31 mouse cellular contexts compared by ENCODE assay signal in the genomic region with DNA sequence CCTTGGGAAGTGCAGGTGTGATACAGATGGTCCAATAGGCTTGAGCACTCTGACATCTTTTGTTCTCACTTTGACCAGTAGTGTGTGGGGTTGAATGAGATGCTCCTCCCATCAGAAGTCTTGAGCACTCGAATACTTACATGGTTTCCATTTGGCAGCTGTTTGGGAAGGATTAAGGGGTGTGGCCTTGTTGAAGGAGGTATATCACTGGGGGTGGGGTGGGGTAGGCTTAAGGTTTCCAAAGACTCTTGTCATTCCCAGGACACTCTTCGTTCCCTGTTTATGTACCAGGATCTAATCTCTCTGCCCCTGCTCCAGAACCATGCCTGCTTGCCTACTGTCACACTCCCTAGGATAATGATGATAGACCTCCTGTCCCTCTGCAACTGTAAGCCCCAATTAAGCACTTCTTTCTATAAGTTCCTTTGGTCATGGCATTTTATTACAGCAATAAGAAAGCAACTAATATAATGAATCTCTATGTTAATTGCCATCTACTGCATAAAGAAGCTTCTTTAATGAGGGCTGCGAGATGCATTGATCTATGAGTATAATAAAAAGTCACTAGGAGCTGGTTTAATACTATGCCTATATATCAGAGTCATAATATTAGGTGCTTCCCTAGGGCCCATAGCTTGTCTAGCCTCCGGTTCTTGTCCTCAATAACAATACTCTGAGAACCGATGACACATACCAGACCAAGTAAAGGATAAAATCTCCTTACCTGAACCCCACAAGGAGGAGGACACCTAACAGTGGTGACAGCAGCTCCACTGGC. TPM values are rescaled to one million over a fixed set of nuclear protein-coding genes. Genes with fewer than 3 reads are reported as not detected.
DNase-seq lines count a peak whose midpoint lies in the region; ATAC-seq and TF ChIP-seq lines count a peak whose summit lies in the region.
"Had no signal": no experiment of that assay in that cellular context is flagged by ENCODE, and none has a peak within 500 bp of the region (broad histone marks: within the 10 kb centered on the region; RNA-seq: fewer than 3 reads in every experiment).

No protein-coding gene starts in this region.

- no peak overlapping the region for H3K9ac ChIP-seq in heart, adult 2 months (ENCODE audit: low read depth, low read length)
- no peak overlapping the region for H3K9ac ChIP-seq in hindbrain, embryonic 16.5 days (ENCODE audit: low read depth, low read length)
- no peak overlapping the region for H3K9ac ChIP-seq in hindbrain, embryonic 11.5 days (ENCODE audit: low read depth, low read length)
- no peak overlapping the region for H3K9ac ChIP-seq in neural tube, embryonic 13.5 days
- H3K9ac ChIP-seq: embryonic facial prominence, embryonic 13.5 days; embryonic facial prominence, embryonic 15.5 days; forebrain, embryonic 12.5 days had no signal

- H3K79me2 ChIP-seq in heart, adult 2 months (replicated peaks; ENCODE audit: control insufficient read depth, insufficient read depth, low read length) = no peaks in the 10 kb centered on the region

- no peak for TF ChIP-seq POLR2A in heart, adult 2 months (IDR thresholded peaks at IDR 0.05; ENCODE audit: insufficient read depth, low read depth, low read length)

- peaks cover 2% of the 10 kb centered on the region for H3K4me1 ChIP-seq in heart, adult 2 months (ENCODE audit: control insufficient read depth, insufficient read depth, low read length)
- H3K4me1 ChIP-seq in hindbrain, embryonic 16.5 days (ENCODE audit: control insufficient read depth, insufficient read depth, low read depth, low read length) = no peaks in the 10 kb centered on the region
- H3K4me1 ChIP-seq in hindbrain, embryonic 11.5 days (replicated peaks; ENCODE audit: control insufficient read depth, insufficient read depth, low read length) = no peaks in the 10 kb centered on the region
- H3K4me1 ChIP-seq in neural tube, embryonic 13.5 days (replicated peaks) = no peaks in the 10 kb centered on the region
- H3K4me1 ChIP-seq: embryonic facial prominence, embryonic 15.5 days; forebrain, embryonic 10.5 days; forebrain, embryonic 12.5 days had no signal

- DNase-seq in heart, adult 11 months = peak; percentile 52
- no peak for DNase-seq in heart, adult 2 months
- DNase-seq in hindbrain, embryonic 11.5 days (ENCODE audit: low spot score) = no peak
- no peak for DNase-seq in neural tube, embryonic 10.5 days (ENCODE audit: extremely low spot score, low spot score)
- no peak for DNase-seq in MN1 (ENCODE audit: low spot score)
- DNase-seq: adrenal gland, adult 2 months; adrenal gland, postnatal 10 days; adrenal gland, postnatal 25 days; B cell, adult 2 months; cerebellum, adult 11 months; cerebellum, adult 18-20 months; cerebellum, adult 8-10 months; cerebellum, adult 9-11 months; cerebellum, postnatal 14 days; cerebellum, postnatal 36 days; embryo, embryonic 11 days had no signal

- intact Hi-C loops in heart, adult 2 months (cut with DNase I) = no loop called here

- no peaks in the 10 kb centered on the region for H3K9me3 ChIP-seq in hindbrain, embryonic 16.5 days (ENCODE audit: control insufficient read depth, low read length)
- H3K9me3 ChIP-seq in hindbrain, embryonic 11.5 days (ENCODE audit: control insufficient read depth, low read length) = no peaks in the 10 kb centered on the region
- H3K9me3 ChIP-seq in neural tube, embryonic 13.5 days = 0 out of 2 replicates have a peak, but pooled peaks cover 8% of the 10 kb centered on the region
- H3K9me3 ChIP-seq: embryonic facial prominence, embryonic 13.5 days; embryonic facial prominence, embryonic 15.5 days; forebrain, embryonic 10.5 days; forebrain, embryonic 12.5 days had no signal

- no peak for TF ChIP-seq EP300 in heart, adult 2 months (IDR thresholded peaks at IDR 0.05; ENCODE audit: insufficient read depth, low read depth, low read length)

- no peak for TF ChIP-seq CTCF in heart, adult 2 months (IDR thresholded peaks at IDR 0.05)

- H3K27ac ChIP-seq in heart, adult 2 months = no peak overlapping the region
- no peak overlapping the region for H3K27ac ChIP-seq in hindbrain, embryonic 16.5 days (ENCODE audit: low read depth, low read length)
- H3K27ac ChIP-seq in hindbrain, embryonic 11.5 days (ENCODE audit: low read depth, low read length) = no peak overlapping the region
- H3K27ac ChIP-seq in neural tube, embryonic 13.5 days (replicated peaks) = no peak overlapping the region
- H3K27ac ChIP-seq: embryonic facial prominence, embryonic 13.5 days; embryonic facial prominence, embryonic 15.5 days; forebrain, embryonic 10.5 days; forebrain, embryonic 12.5 days had no signal

- no peak overlapping the region for H3K4me2 ChIP-seq in hindbrain, embryonic 16.5 days (ENCODE audit: low read length)
- H3K4me2 ChIP-seq in hindbrain, embryonic 11.5 days (replicated peaks; ENCODE audit: low read depth, low read length) = no peak overlapping the region
- H3K4me2 ChIP-seq in neural tube, embryonic 13.5 days = no peak overlapping the region
- H3K4me2 ChIP-seq: embryonic facial prominence, embryonic 13.5 days; embryonic facial prominence, embryonic 15.5 days; forebrain, embryonic 12.5 days had no signal

- WGBS in heart, adult 2 months = 93% methylated on average over 5 of the region's 5 CpGs
- WGBS in hindbrain, embryonic 16.5 days = 94% methylated on average over 5 of the region's 5 CpGs
- WGBS in hindbrain, embryonic 11.5 days = 94% methylated on average over 5 of the region's 5 CpGs
- WGBS in neural tube, embryonic 13.5 days = 84% methylated on average over 5 of the region's 5 CpGs

- no peaks in the 10 kb centered on the region for H3K36me3 ChIP-seq in heart, adult 2 months (ENCODE audit: control insufficient read depth, insufficient read depth, low read length)
- H3K36me3 ChIP-seq in hindbrain, embryonic 16.5 days (ENCODE audit: control insufficient read depth, insufficient read depth, low read length) = no peaks in the 10 kb centered on the region
- no peaks in the 10 kb centered on the region for H3K36me3 ChIP-seq in hindbrain, embryonic 11.5 days (ENCODE audit: control insufficient read depth, insufficient read depth, low read length)
- H3K36me3 ChIP-seq in neural tube, embryonic 13.5 days = no peaks in the 10 kb centered on the region
- H3K36me3 ChIP-seq: embryonic facial prominence, embryonic 13.5 days; embryonic facial prominence, embryonic 15.5 days; forebrain, embryonic 10.5 days; forebrain, embryonic 12.5 days; G1E had no signal

- no peaks in the 10 kb centered on the region for H3K27me3 ChIP-seq in heart, adult 2 months (ENCODE audit: control insufficient read depth, insufficient read depth, low read length)
- no peaks in the 10 kb centered on the region for H3K27me3 ChIP-seq in hindbrain, embryonic 16.5 days (replicated peaks; ENCODE audit: control insufficient read depth, insufficient read depth, low read length)
- H3K27me3 ChIP-seq in hindbrain, embryonic 11.5 days (ENCODE audit: control insufficient read depth, insufficient read depth, low read length) = no peaks in the 10 kb centered on the region
- H3K27me3 ChIP-seq in neural tube, embryonic 13.5 days = no peaks in the 10 kb centered on the region
- H3K27me3 ChIP-seq: CH12.LX; embryonic facial prominence, embryonic 13.5 days; embryonic facial prominence, embryonic 15.5 days; forebrain, embryonic 12.5 days had no signal

- no peak overlapping the region for H3K4me3 ChIP-seq in heart, adult 2 months
- no peak overlapping the region for H3K4me3 ChIP-seq in hindbrain, embryonic 16.5 days (ENCODE audit: low read length)
- H3K4me3 ChIP-seq in hindbrain, embryonic 11.5 days (ENCODE audit: low read depth, low read length) = no peak overlapping the region
- H3K4me3 ChIP-seq in neural tube, embryonic 13.5 days = no peak overlapping the region
- H3K4me3 ChIP-seq: embryonic facial prominence, embryonic 13.5 days; embryonic facial prominence, embryonic 15.5 days; erythroblast, embryonic 14.5 days; forebrain, embryonic 10.5 days; forebrain, embryonic 12.5 days had no signal

- peak; percentile 37; the same call in 1 of the 2 replicates for ATAC-seq in hindbrain, embryonic 16.5 days
- no peak for ATAC-seq in hindbrain, embryonic 11.5 days (ENCODE audit: low FRiP score)
- ATAC-seq in neural tube, embryonic 13.5 days (ENCODE audit: low read depth) = peak; percentile 47; the same call in 1 of the 2 replicates
- ATAC-seq: CD4-positive, CD25-positive, alpha-beta regulatory T cell, adult 4 months; forebrain, embryonic 14.5 days had no signal

RNA-seq across cellular contexts. Expression of a gene that starts 20.8 kb away (rescaled TPM):
- total RNA-seq in heart, adult 2 months (2021) = not detected
- 1.1 and 2.4 TPM in 2 replicates for polyA plus RNA-seq in heart, adult 2 months (2012; rRNA removed)
- polyA plus RNA-seq in hindbrain, embryonic 16.5 days (2015; fragmentation: Nextera tagmentation; extraction: Ambion mirVana) = not detected in 2 replicates
- not detected in 2 replicates for polyA plus RNA-seq in hindbrain, embryonic 11.5 days (2014; fragmentation: Nextera tagmentation; extraction: Ambion mirVana)
- polyA plus RNA-seq in neural tube, embryonic 13.5 days (2015; fragmentation: Nextera tagmentation; extraction: Ambion mirVana) = not detected in 2 replicates
- total RNA-seq: adrenal gland, adult 2 months; adrenal gland, postnatal 10 days; adrenal gland, postnatal 25 days; adrenal gland, postnatal 4 days; CH12.LX; common myeloid progenitor, adult 5-6 weeks; G1E had no signal
- polyA plus RNA-seq: adrenal gland, adult 2 months; brain, embryonic 14.5 days; CD4-positive, CD25-positive, alpha-beta regulatory T cell, adult 4 months; embryonic facial prominence, embryonic 11.5 days; embryonic facial prominence, embryonic 13.5 days; embryonic facial prominence, embryonic 15.5 days; erythroblast, embryonic 14.5 days; forebrain, embryonic 10.5 days; forebrain, embryonic 12.5 days; forebrain, embryonic 14.5 days; G1E had no signal
